Mouse (Mus musculus): ENCODE measurements around the gene Ccdc170.

Gene Ccdc170

GRCm38 (mm10) chr10:4520394-4521102, 38.2 kb downstream of the Ccdc170 start:
- intact Hi-C loops (cut with DNase I), result no loop called here

GRCm38 (mm10) chr10:4522116-4522515, 39.8 kb downstream of the Ccdc170 start:
- intact Hi-C loops (cut with DNase I), result no loop called here

- intact Hi-C loops (cut with DNase I), result no loop called here
Measured at GRCm38 (mm10) chr10:4523078-4523477, 40.8 kb downstream of the Ccdc170 start.

- intact Hi-C loops (cut with DNase I), result no loop called here
Measured at GRCm38 (mm10) chr10:4528043-4528442, 45.7 kb downstream of the Ccdc170 start.

GRCm38 (mm10) chr10:4530638-4531235, 48.4 kb downstream of the Ccdc170 start:
- intact Hi-C loops (cut with DNase I), result no loop called here

- intact Hi-C loops (cut with DNase I), result no loop called here
Measured at GRCm38 (mm10) chr10:4531933-4532332, 49.6 kb downstream of the Ccdc170 start.

- intact Hi-C loops (cut with DNase I), result no loop called here
Measured at GRCm38 (mm10) chr10:4532731-4533130, 50.4 kb downstream of the Ccdc170 start.

- intact Hi-C loops (cut with DNase I), result no loop called here
Measured at GRCm38 (mm10) chr10:4533873-4534272, 51.6 kb downstream of the Ccdc170 start.

GRCm38 (mm10) chr10:4545550-4545949, 63.2 kb downstream of the Ccdc170 start:
- intact Hi-C loops (cut with DNase I), result no loop called here

- intact Hi-C loops (cut with DNase I), result no loop called here
Measured at GRCm38 (mm10) chr10:4553442-4554119, 71.3 kb downstream of the Ccdc170 start.

GRCm38 (mm10) chr10:4556842-4557377, 74.6 kb downstream of the Ccdc170 start:
- intact Hi-C loops (cut with DNase I), result no loop called here

GRCm38 (mm10) chr10:4559132-4559531, 76.8 kb downstream of the Ccdc170 start:
- intact Hi-C loops (cut with DNase I), result no loop called here

GRCm38 (mm10) chr10:4565148-4565547, 82.8 kb downstream of the Ccdc170 start:
- intact Hi-C loops (cut with DNase I), result no loop called here

GRCm38 (mm10) chr10:4570778-4571177, 88.5 kb downstream of the Ccdc170 start:
- intact Hi-C loops (cut with DNase I), result no loop called here

- intact Hi-C loops (cut with DNase I), result no loop called here
Measured at GRCm38 (mm10) chr10:4571304-4571703, 89.0 kb downstream of the Ccdc170 start.

GRCm38 (mm10) chr10:4581905-4582304, 99.6 kb downstream of the Ccdc170 start:
- intact Hi-C loops (cut with DNase I), result no loop called here

GRCm38 (mm10) chr10:4586691-4587090, 104.4 kb downstream of the Ccdc170 start:
- intact Hi-C loops (cut with DNase I), result no loop called here

- intact Hi-C loops (cut with DNase I), result no loop called here
Measured at GRCm38 (mm10) chr10:4589576-4589975, 107.3 kb downstream of the Ccdc170 start.

- intact Hi-C loops (cut with DNase I), result no loop called here
Measured at GRCm38 (mm10) chr10:4590956-4591355, 108.7 kb downstream of the Ccdc170 start.

GRCm38 (mm10) chr10:4593828-4594227, 111.5 kb downstream of the Ccdc170 start:
- intact Hi-C loops (cut with DNase I), result no loop called here

- intact Hi-C loops (cut with DNase I), result loop anchor here (5.0 kb wide), 1 partner anchor 565 kb away; no protein-coding TSS in a partner anchor
Measured at GRCm38 (mm10) chr10:4597211-4597610, 114.9 kb downstream of the Ccdc170 start.

GRCm38 (mm10) chr10:4598244-4598842, 116.0 kb downstream of the Ccdc170 start:
- intact Hi-C loops (cut with DNase I), result loop anchor here (5.0 kb wide), 1 partner anchor 564 kb away; no protein-coding TSS in a partner anchor

Data from adrenal gland (tissue).